Mouse (Mus musculus) layer of hippocampus, adult 11-12 months (tissue): ENCODE results near the gene Clip2.
A peak's percentile ranks its signal among the peaks of the same experiment; 100 is the strongest.
"Not testable (repeated sequence)": the region's sequence is repeated elsewhere in the genome, so short reads cannot be mapped to it uniquely, and the experiment has no call there.

ENCODE experiments used
- DNase-seq: peaks from one replicate; pipeline ENCODE4 v3.0.0; 2022; ENCODE audit warnings: low spot score

Gene Clip2

GRCm38 (mm10) chr5:134457371-134457770 is 94.9 kb downstream of the Clip2 start:
- no peak for DNase-seq

DNA sequence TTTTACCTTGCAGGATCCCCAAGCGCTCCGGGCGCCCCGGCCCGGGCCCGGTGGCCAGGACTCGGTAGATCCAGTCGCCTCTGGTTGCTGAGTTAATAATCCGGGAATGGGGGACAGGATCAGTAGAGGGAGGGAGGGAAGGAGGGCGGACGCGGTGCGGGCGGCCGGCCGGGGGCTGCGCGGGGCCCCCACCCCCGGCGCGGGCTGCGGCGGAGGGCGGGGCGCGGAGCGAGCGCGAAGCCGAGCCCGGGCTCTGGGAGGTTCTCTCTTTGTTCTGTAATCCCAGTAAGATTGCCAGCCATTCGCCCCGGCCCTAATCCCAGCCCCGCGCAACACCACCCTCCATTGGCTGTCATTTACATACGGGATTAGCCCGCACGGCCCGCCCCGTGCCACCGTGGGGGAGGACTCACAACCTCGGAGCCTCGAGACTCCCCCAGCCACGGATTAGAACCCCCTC is 95.7 kb downstream of the Clip2 start, which contains the start of gene Gtf2ird1:
TSS of gene Gtf2ird1 (minus strand) at position 214 of the 460 bp plus-strand sequence.
- peak; percentile 84 for DNase-seq

GRCm38 (mm10) chr5:134455914-134456423 is 96.3 kb downstream of the Clip2 start:
- DNase-seq = peak; percentile 36

- peak; percentile 20 for DNase-seq
Observed at GRCm38 (mm10) chr5:134455186-134455895, 96.9 kb downstream of the Clip2 start.

GRCm38 (mm10) chr5:134454421-134454820 is 97.8 kb downstream of the Clip2 start:
- no peak for DNase-seq

- DNase-seq = no peak
Observed at GRCm38 (mm10) chr5:134453577-134453976, 98.7 kb downstream of the Clip2 start.

DNA sequence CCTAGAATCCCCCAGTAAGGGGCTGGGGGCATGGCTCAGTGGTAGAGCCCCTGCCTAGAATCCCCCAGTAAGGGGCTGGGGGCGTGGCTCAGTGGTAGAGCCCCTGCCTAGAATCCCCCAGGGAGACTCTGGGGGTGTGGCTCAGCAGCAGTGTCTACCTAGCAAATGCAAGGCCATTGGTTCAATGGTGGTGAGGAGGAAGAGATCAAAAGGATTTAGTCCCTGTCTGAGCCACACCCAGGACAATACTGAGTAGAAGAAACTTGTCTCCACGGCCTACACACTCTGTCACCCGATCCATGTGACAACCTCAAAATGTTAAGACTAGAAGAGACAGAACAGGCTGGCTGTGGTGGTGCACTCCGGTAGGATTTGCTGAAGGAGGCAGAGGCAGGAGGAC is 105.5 kb downstream of the Clip2 start:
- not testable (repeated sequence) for DNase-seq

DNA sequence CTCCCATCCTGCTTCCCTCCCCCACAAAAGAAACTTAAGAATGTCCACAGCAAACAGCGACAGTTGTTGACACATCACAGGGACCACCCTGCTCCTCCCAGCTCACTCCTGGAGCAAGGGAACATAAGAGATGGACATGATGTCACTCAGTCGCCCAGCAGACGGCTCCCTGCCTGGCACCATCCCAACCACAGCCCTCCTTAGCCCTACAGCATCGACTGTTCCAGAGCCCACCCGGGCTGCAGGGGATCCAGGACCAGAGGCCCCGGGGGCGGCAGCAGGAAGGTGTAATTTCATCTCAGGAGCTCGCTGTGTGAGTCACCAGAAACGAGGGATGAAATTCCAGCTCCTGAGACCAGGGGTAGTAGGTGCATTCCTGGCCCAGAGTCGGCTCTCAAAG is 106.3 kb downstream of the Clip2 start:
- DNase-seq = no peak

DNA sequence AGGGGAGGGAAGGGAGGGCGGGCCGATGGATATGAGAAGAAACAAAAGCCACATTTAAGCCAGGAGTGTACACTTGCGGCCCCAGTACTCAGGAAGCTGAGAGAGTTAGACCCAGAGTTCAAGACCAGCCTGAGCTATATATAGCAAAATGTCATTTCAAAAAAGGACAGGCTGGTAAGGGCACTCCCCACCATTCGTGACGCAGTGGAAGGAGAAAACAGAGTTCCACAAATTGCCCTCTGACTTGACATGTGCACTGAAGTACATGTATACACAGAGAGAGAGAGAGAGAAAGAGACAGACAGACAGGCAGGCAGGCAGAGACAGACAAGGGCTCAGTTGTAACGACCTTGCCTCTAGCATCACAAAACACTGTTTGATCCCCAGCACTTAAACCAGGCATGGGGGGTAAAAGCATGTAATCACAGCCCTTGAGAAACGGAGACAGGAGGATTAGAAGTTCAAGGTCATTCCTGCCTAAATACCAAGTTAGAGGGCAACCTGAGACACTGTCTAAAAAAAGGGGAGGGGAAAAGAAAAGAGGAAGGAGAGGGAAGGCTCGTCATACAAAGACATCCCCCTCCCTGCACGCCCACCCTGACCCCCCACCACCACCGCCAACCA is 106.9 kb downstream of the Clip2 start:
- DNase-seq = no peak

GRCm38 (mm10) chr5:134444473-134444872 is 107.8 kb downstream of the Clip2 start:
- DNase-seq = no peak

DNA sequence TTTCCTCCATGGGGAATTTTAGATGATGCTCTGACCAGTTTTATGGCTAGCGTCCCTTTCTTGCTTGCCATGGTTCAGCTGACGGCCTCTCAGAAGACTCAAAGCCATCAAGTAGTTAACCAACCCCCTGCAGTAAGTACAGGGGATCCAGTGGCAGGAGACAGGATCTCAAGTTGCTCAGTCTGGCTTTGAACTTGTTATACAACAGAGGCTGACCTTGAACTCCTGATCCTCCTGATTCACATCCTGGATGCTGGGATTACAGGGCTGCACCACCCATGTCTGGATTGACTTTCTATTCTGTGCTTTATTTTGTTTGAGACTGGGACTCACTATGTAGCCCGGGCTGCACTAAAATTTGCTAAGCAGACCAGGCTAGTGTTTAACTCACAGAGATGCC is 110.2 kb downstream of the Clip2 start:
- DNase-seq = no peak

DNA sequence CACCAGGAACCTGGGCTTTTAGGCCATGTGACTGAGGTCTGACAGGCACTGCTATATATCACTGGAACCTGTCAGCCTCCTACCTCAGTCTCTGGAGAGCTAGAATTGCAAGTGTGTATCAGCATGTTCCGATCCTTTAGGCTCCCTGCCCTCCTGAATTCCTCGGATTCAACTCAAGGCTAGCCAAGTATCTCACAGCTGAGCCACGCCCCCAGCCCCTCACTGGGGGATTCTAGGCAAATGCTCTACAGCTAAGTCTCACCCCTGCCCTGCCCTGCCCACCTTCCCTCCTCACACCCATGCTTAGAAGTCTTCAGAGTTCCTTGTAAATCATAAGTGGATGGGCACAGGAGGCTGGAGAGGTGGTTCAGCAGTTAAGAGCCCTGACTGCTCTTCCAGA is 111.1 kb downstream of the Clip2 start:
- no peak for DNase-seq

- DNase-seq = no peak
Observed at GRCm38 (mm10) chr5:134440098-134440497, 112.1 kb downstream of the Clip2 start.

DNA sequence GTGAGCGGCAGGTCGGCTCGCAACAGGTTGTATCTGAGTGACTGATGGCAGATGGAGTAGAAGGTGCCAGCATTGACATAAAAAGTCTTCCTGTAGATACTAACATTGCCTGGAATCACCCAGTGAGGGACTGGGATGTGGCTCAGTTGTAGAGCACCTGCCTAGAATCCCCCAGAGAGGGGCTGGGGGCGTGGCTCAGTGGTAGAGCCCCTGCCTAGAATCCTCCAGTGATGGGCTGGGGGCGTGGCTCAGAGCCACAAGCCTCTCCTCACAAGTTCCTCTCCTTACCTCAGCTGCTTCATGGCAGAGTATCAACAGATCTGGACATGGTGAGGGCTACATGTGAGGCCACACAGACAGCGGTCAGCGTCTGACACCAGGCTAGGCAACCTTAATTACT is 112.8 kb downstream of the Clip2 start:
- no peak for DNase-seq
